Comparison of ENCODE assay signal across 8 mouse cellular contexts in genomic region chr9:103230151-103230951, GRCm38 (mm10). TPM values are rescaled to one million over a fixed set of nuclear protein-coding genes. Genes with fewer than 3 reads are reported as not detected.
DNase-seq lines count a peak whose midpoint lies in the region; TF ChIP-seq lines count a peak whose summit lies in the region.
"Had no signal": no experiment of that assay in that cellular context is flagged by ENCODE, and none has a peak within 500 bp of the region (broad histone marks: within the 10 kb centered on the region; RNA-seq: fewer than 3 reads in every experiment).

Gm20425 (minus strand) TSS chr9:103230307.
Trf (minus strand) TSS chr9:103230444.

- no peaks in the 10 kb centered on the region for H3K36me3 ChIP-seq in kidney, adult 2 months (ENCODE audit: control insufficient read depth, insufficient read depth, low read length)
- no peaks in the 10 kb centered on the region for H3K36me3 ChIP-seq in small intestine, adult 2 months (ENCODE audit: control insufficient read depth, insufficient read depth, low read length)

- peak; percentile 23 for TF ChIP-seq POLR2A in kidney, adult 2 months (IDR thresholded peaks at IDR 0.05; ENCODE audit: low read depth, low read length)
- no peak for TF ChIP-seq POLR2A in small intestine, adult 2 months (IDR thresholded peaks at IDR 0.05; ENCODE audit: low read depth, low read length)

- peak in 1 of 2 experiments; percentile 19 for DNase-seq in adrenal gland, postnatal 4 days (ENCODE audit: low spot score in 2 of 2)
- peak; percentile 31 for DNase-seq in embryo, embryonic 10.5 days (ENCODE audit: low spot score)
- peak; percentile 55 for DNase-seq in heart, adult 8-10 months (ENCODE audit: low spot score)
- DNase-seq in kidney, adult 2 months = peak; percentile 67
- peak; percentile 53 for DNase-seq in left cerebral cortex, postnatal 4 days
- peak; percentile 20 for DNase-seq in mesoderm, embryonic 11.5 days (ENCODE audit: low read depth, low spot score)

- peak within 1 kb of the TSS; percentile 36 for H3K27ac ChIP-seq in kidney, adult 2 months (ENCODE audit: insufficient read depth, low read depth, low read length)
- H3K27ac ChIP-seq in small intestine, adult 2 months (ENCODE audit: insufficient read depth, low read depth, low read length) = peak within 1 kb of the TSS; percentile 65

- 35% methylated on average over 29 of the region's 29 CpGs for WGBS in kidney, adult 2 months
- WGBS in small intestine, adult 2 months = 13% methylated on average over 29 of the region's 29 CpGs

- intact Hi-C loops in left cerebral cortex, postnatal 4 days (cut with DNase I) = no loop called here

- peak within 1 kb of the TSS; percentile 45 for H3K4me3 ChIP-seq in kidney, adult 2 months (ENCODE audit: insufficient read depth, low read depth, low read length)
- peak within 1 kb of the TSS; percentile 56 for H3K4me3 ChIP-seq in small intestine, adult 2 months (ENCODE audit: low read depth, low read length)

- H3K27me3 ChIP-seq in kidney, adult 2 months (replicated peaks; ENCODE audit: control insufficient read depth, insufficient read depth, low read length) = no peaks in the 10 kb centered on the region
- H3K27me3 ChIP-seq in small intestine, adult 2 months (ENCODE audit: control insufficient read depth, insufficient read depth, low read length) = no peaks in the 10 kb centered on the region

- TF ChIP-seq CTCF in kidney, adult 2 months (conservative IDR thresholded peaks at IDR 0.05; ENCODE audit: insufficient read depth, insufficient read length, low read depth, low read length) = no peak
- TF ChIP-seq CTCF in small intestine, adult 2 months (IDR thresholded peaks at IDR 0.05; ENCODE audit: extremely low read depth, insufficient read length, insufficient replicate concordance, low read depth, low read length) = no peak

- H3K4me1 ChIP-seq in kidney, adult 2 months (ENCODE audit: control insufficient read depth, insufficient read depth, low read length) = no peaks in the 10 kb centered on the region; the same call in 1 of the 2 replicates
- peaks cover 8% of the 10 kb centered on the region for H3K4me1 ChIP-seq in small intestine, adult 2 months (ENCODE audit: control insufficient read depth, insufficient read depth, insufficient read length, low read length)

RNA-seq across cellular contexts. Expression of gene Gm20425, which starts in this region (rescaled TPM):
- total RNA-seq in adrenal gland, postnatal 4 days (2021) = 10 to 100 TPM; 12.4 to 14.8 TPM
- total RNA-seq in heart, adult 8-10 months (2022) = 1 to 10 TPM; 5.3 to 5.9 (median 5.5) TPM
- polyA plus RNA-seq in kidney, adult 2 months (2012; rRNA removed) = not detected in 2 replicates
- total RNA-seq in left cerebral cortex, postnatal 4 days (2021) = 1 to 10 TPM; 2.6 to 3.0 TPM
- 0.72 and 1.5 TPM in 2 replicates for polyA plus RNA-seq in small intestine, adult 2 months (2012; rRNA removed)
- polyA plus RNA-seq: limb, embryonic 11.5 days had no signal

RNA-seq across cellular contexts. Expression of gene Trf, which starts in this region (rescaled TPM):
- 1,000 to 10,000 TPM in 1 of 2 experiments, 100 to 1,000 TPM in 1; 136 to 2,496 TPM for total RNA-seq in adrenal gland, postnatal 4 days (2021)
- 10 to 100 TPM; 37.9 to 56.1 (median 43.3) TPM for total RNA-seq in heart, adult 8-10 months (2022)
- polyA plus RNA-seq in kidney, adult 2 months (2012; rRNA removed) = 147 TPM in 2 replicates
- total RNA-seq in left cerebral cortex, postnatal 4 days (2021) = 10 to 100 TPM in 1 of 2 experiments, 1 to 10 TPM in 1; 6.1 to 11.1 TPM
- polyA plus RNA-seq in small intestine, adult 2 months (2012; rRNA removed) = 17.3 and 19.6 TPM in 2 replicates
